In the genomic region with DNA sequence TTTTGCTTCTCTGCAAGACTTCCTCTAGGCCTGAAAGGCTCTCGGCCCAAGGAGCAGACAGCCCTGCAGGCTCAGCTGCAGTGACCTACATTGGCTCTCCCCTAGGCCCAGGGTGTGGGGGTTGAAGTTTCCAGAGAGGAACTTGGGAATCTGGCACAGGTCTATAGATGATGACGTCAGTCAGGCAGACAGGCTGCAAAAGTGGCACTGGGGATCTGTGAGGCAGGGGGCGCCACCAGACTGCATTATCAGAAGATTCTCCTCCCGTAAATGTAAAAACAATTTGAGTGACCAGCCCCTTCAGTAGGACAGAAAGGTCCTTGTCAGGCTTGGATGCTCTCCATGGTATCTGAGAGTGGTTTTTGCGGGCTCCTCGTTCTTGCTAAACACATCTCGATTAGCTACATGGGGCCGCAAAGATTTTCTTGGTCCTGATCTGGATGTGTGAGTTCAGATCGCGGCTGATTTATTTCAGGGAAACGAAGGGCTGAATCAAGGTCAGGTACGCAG, we compare ENCODE assay signal across 8 mouse cellular contexts. TPM values are rescaled to one million over a fixed set of nuclear protein-coding genes. Genes with fewer than 3 reads are reported as not detected.
A peak's percentile ranks its signal among the peaks of the same experiment; 100 is the strongest.
DNase-seq lines count a peak whose midpoint lies in the region; TF ChIP-seq lines count a peak whose summit lies in the region.

No protein-coding gene starts in this region.

- H3K9me3 ChIP-seq in midbrain, embryonic 10.5 days (replicated peaks) = no peaks in the 10 kb centered on the region

- peak overlapping the region; percentile 16; the same call in 1 of the 2 replicates for H3K4me3 ChIP-seq in cortical plate, adult 2 months (ENCODE audit: insufficient read depth, low read length)
- H3K4me3 ChIP-seq in midbrain, embryonic 10.5 days = peak overlapping the region; percentile 34; the same call in 1 of the 2 replicates
- H3K4me3 ChIP-seq in spleen, adult 2 months (ENCODE audit: extremely low read depth, insufficient read depth, insufficient read length) = peak overlapping the region; percentile 20

- WGBS in midbrain, embryonic 10.5 days = 12% methylated on average over 12 of the region's 12 CpGs
- WGBS in spleen, adult 2 months = 2% methylated on average over 12 of the region's 12 CpGs

- 0 out of 2 replicates have a peak, but pooled peaks have one; percentile 36 for TF ChIP-seq POLR2A in cortical plate, adult 2 months (IDR thresholded peaks at IDR 0.05; ENCODE audit: extremely low read depth, insufficient read depth, low read length)
- TF ChIP-seq POLR2A in spleen, adult 2 months (IDR thresholded peaks at IDR 0.05; ENCODE audit: low read depth, low read length) = no peak

- H3K36me3 ChIP-seq in midbrain, embryonic 10.5 days = no peaks in the 10 kb centered on the region
- H3K36me3 ChIP-seq in spleen, adult 2 months (ENCODE audit: control insufficient read depth, insufficient read depth, low read length) = no peaks in the 10 kb centered on the region

- intact Hi-C loops in gastrocnemius, postnatal 14 days (cut with DNase I; ENCODE audit: low total_unique reads) = loop anchor here (5.0 kb wide), 1 partner anchor 89 kb away; no protein-coding TSS in a partner anchor
- intact Hi-C loops in left cerebral cortex, postnatal 36 days (cut with DNase I) = loop anchor here (2.0 to 5.0 kb wide), 3 partner anchors 45 to 85 kb away; partner anchors contain the start of genes Csf3 and Thra

- peaks cover 19% of the 10 kb centered on the region for H3K27me3 ChIP-seq in midbrain, embryonic 10.5 days (ENCODE audit: low read depth, poor library complexity, severe bottlenecking)
- no peaks in the 10 kb centered on the region for H3K27me3 ChIP-seq in spleen, adult 2 months (ENCODE audit: control insufficient read depth, insufficient read depth, low read length)

- peak; percentile 88 for DNase-seq in layer of hippocampus, adult 11-12 months (ENCODE audit: low spot score)
- DNase-seq in layer of hippocampus, adult 9-10 months (ENCODE audit: low spot score) = no peak
- DNase-seq in gastrocnemius, postnatal 14 days = peak; percentile 87
- peak; percentile 70 for DNase-seq in induced T-regulatory cell, adult 2 months (ENCODE audit: low read depth)
- DNase-seq in left cerebral cortex, postnatal 36 days (ENCODE audit: low spot score in 2 of 2) = peak; percentile 79 to 82
- peak; percentile 65 for DNase-seq in midbrain, embryonic 10.5 days (ENCODE audit: low spot score)
- peak in 1 of 2 experiments; percentile 70 for DNase-seq in spleen, adult 2 months (ENCODE audit: low read depth in 1 of 2, low spot score in 2 of 2)

- peaks cover 18% of the 10 kb centered on the region for H3K4me1 ChIP-seq in cortical plate, adult 2 months (ENCODE audit: control insufficient read depth, insufficient read depth, low read length)
- peaks cover 86% of the 10 kb centered on the region for H3K4me1 ChIP-seq in midbrain, embryonic 10.5 days
- H3K4me1 ChIP-seq in spleen, adult 2 months (ENCODE audit: control insufficient read depth, insufficient read depth, insufficient read length) = peaks cover 36% of the 10 kb centered on the region

- H3K27ac ChIP-seq in cortical plate, adult 2 months (ENCODE audit: insufficient read depth, low read length) = peak overlapping the region; percentile 97
- peak overlapping the region; percentile 77 for H3K27ac ChIP-seq in midbrain, embryonic 10.5 days (replicated peaks)
- H3K27ac ChIP-seq in spleen, adult 2 months (ENCODE audit: insufficient read depth, low read length) = peak overlapping the region; percentile 63

- peak; percentile 45 for TF ChIP-seq CTCF in cortical plate, adult 2 months (IDR thresholded peaks at IDR 0.05; ENCODE audit: extremely low read depth, insufficient read depth, low read length)
- 0 out of 2 replicates have a peak, but pooled peaks have one; percentile 18 for TF ChIP-seq CTCF in spleen, adult 2 months (IDR thresholded peaks at IDR 0.05; ENCODE audit: extremely low read depth, insufficient read depth, insufficient read length, insufficient replicate concordance)

RNA-seq across cellular contexts. Expression of gene Msl1, which starts 9.5 kb away (rescaled TPM):
- 119 and 131 TPM in 2 replicates for polyA plus RNA-seq in cortical plate, adult 2 months (2012; rRNA removed)
- 10 to 100 TPM; 49.0 to 55.3 TPM for total RNA-seq in gastrocnemius, postnatal 14 days (2021)
- total RNA-seq in left cerebral cortex, postnatal 36 days (2021) = 100 to 1,000 TPM; 169 to 193 TPM
- 22.9 and 24.3 TPM in 2 replicates for polyA plus RNA-seq in midbrain, embryonic 10.5 days (2016; fragmentation: Nextera tagmentation; extraction: Ambion mirVana)
- polyA plus RNA-seq in spleen, adult 2 months (2012; rRNA removed) = 23.3 and 41.2 TPM in 2 replicates

RNA-seq across cellular contexts. Expression of gene Nr1d1, which starts 10.7 kb away (rescaled TPM):
- 153 and 156 TPM in 2 replicates for polyA plus RNA-seq in cortical plate, adult 2 months (2012; rRNA removed)
- 10 to 100 TPM; 27.3 to 64.6 TPM for total RNA-seq in gastrocnemius, postnatal 14 days (2021)
- 100 to 1,000 TPM; 117 to 141 TPM for total RNA-seq in left cerebral cortex, postnatal 36 days (2021)
- polyA plus RNA-seq in midbrain, embryonic 10.5 days (2016; fragmentation: Nextera tagmentation; extraction: Ambion mirVana) = 1.4 TPM in 2 replicates
- 27.7 and 29.0 TPM in 2 replicates for polyA plus RNA-seq in spleen, adult 2 months (2012; rRNA removed)

RNA-seq across cellular contexts. Expression of gene Casc3, which starts 18.9 kb away (rescaled TPM):
- polyA plus RNA-seq in cortical plate, adult 2 months (2012; rRNA removed) = 44.9 and 47.4 TPM in 2 replicates
- total RNA-seq in gastrocnemius, postnatal 14 days (2021) = 10 to 100 TPM; 20.1 to 21.5 TPM
- 10 to 100 TPM; 46.7 to 63.5 TPM for total RNA-seq in left cerebral cortex, postnatal 36 days (2021)
- 49.0 and 55.7 TPM in 2 replicates for polyA plus RNA-seq in midbrain, embryonic 10.5 days (2016; fragmentation: Nextera tagmentation; extraction: Ambion mirVana)
- 30.2 and 32.6 TPM in 2 replicates for polyA plus RNA-seq in spleen, adult 2 months (2012; rRNA removed)

RNA-seq across cellular contexts. Expression of gene Thra, which starts 45.4 kb away (rescaled TPM):
- polyA plus RNA-seq in cortical plate, adult 2 months (2012; rRNA removed) = 721 and 771 TPM in 2 replicates
- 100 to 1,000 TPM in 1 of 2 experiments, 10 to 100 TPM in 1; 91.8 to 106 TPM for total RNA-seq in gastrocnemius, postnatal 14 days (2021)
- 100 to 1,000 TPM; 718 to 779 TPM for total RNA-seq in left cerebral cortex, postnatal 36 days (2021)
- 9.5 and 15.6 TPM in 2 replicates for polyA plus RNA-seq in midbrain, embryonic 10.5 days (2016; fragmentation: Nextera tagmentation; extraction: Ambion mirVana)
- polyA plus RNA-seq in spleen, adult 2 months (2012; rRNA removed) = 19.8 and 20.7 TPM in 2 replicates

RNA-seq across cellular contexts. Expression of gene Rapgefl1, which starts 50.8 kb away (rescaled TPM):
- 153 and 181 TPM in 2 replicates for polyA plus RNA-seq in cortical plate, adult 2 months (2012; rRNA removed)
- total RNA-seq in gastrocnemius, postnatal 14 days (2021) = 1 to 10 TPM in 1 of 2 experiments, under 1 TPM in 1; 0.49 to 1.1 TPM
- 100 to 1,000 TPM; 139 to 161 TPM for total RNA-seq in left cerebral cortex, postnatal 36 days (2021)
- 1.3 TPM in 2 replicates for polyA plus RNA-seq in midbrain, embryonic 10.5 days (2016; fragmentation: Nextera tagmentation; extraction: Ambion mirVana)
- polyA plus RNA-seq in spleen, adult 2 months (2012; rRNA removed) = 1.9 and 3.3 TPM in 2 replicates

Comparison
In these comparisons a context has a peak if more than half of its experiments do, and no peak if none do; other contexts are left out.
1. RNA of gene Nr1d1, which starts 10.7 kb away (polyA plus RNA-seq): 153 to 156 TPM in cortical plate, adult 2 months and 27.7 to 29.0 TPM in spleen, adult 2 months; 1.4 TPM in midbrain, embryonic 10.5 days; every median in the first group is over 10 times any median in the second.
2. Peak in every context shown above with its lines, with median percentiles within 50 percentile points of each other: H3K27ac ChIP-seq and H3K4me3 ChIP-seq.